Mouse (Mus musculus) stomach, embryonic 16.5 days (tissue): ENCODE results near the gene Avp. TPM values are rescaled to one million over a fixed set of nuclear protein-coding genes. Genes with fewer than 3 reads are reported as not detected.
A peak's percentile ranks its signal among the peaks of the same experiment; 100 is the strongest.
"Not testable (repeated sequence)": the region's sequence is repeated elsewhere in the genome, so short reads cannot be mapped to it uniquely, and the experiment has no call there.

Experiments used
- ATAC-seq: fragments of 200-750 bp; cut with Nextera tagmentation; 2 replicates; pipeline ENCODE4 v1.8.0; 2017; ENCODE audit warnings: moderate number of reproducible peaks, moderate TSS enrichment; ENCODE audit not compliant: insufficient read depth, low FRiP score
- H3K27ac ChIP-seq: fragments of 300-500 bp; sonication (generic); 2 replicates; pipeline ENCODE4 v1.5.1; 2014; ENCODE audit warnings: low read length
- H3K27me3 ChIP-seq: fragments of 300-500 bp; sonication (generic); 2 replicates; pipeline ENCODE4 v1.6.1; 2014; ENCODE audit warnings: low read length, control low read depth, mixed read lengths; ENCODE audit not compliant: control insufficient read depth, insufficient read depth
- H3K36me3 ChIP-seq: fragments of 300-500 bp; sonication (generic); 2 replicates; pipeline ENCODE4 v1.6.1; 2014; ENCODE audit warnings: low read length; ENCODE audit not compliant: control insufficient read depth, insufficient read depth
- H3K4me1 ChIP-seq: fragments of 300-500 bp; sonication (generic); 2 replicates; pipeline ENCODE4 v1.6.1; 2014; ENCODE audit warnings: low read length, control low read depth, mixed read lengths; ENCODE audit not compliant: control insufficient read depth, insufficient read depth
- H3K4me2 ChIP-seq: fragments of 300-500 bp; sonication (generic); 2 replicates; pipeline ENCODE4 v1.6.1; 2014; ENCODE audit warnings: low read depth, low read length, mixed read lengths
- H3K4me3 ChIP-seq: fragments of 300-500 bp; sonication (generic); replicated peaks from 2 replicates; pipeline ENCODE4 v1.5.1; 2014; ENCODE audit warnings: mild to moderate bottlenecking, low read length
- H3K9ac ChIP-seq: fragments of 300-500 bp; sonication (generic); 2 replicates; pipeline ENCODE4 v1.6.1; 2014; ENCODE audit warnings: low read length
- H3K9me3 ChIP-seq: fragments of 300-500 bp; sonication (generic); replicated peaks from 2 replicates; pipeline ENCODE4 v1.6.1; 2016; ENCODE audit warnings: low read length, control low read depth; ENCODE audit not compliant: control insufficient read depth
- WGBS: fragments of 180-500 bp; shearing (Covaris S2); extraction: QIAGEN DNeasy Blood & Tissue Kit; methylation state at CpG from one replicate; pipeline ENCODE4 v1.1.7; 2014; 5-methylcytosine and 5-hydroxymethylcytosine counted together
- polyA plus RNA-seq: library from polyadenylated mRNA; unstranded; fragments of >200 nt; fragmentation: Nextera tagmentation; extraction: Ambion mirVana; gene quantifications from 2 replicates; pipeline ENCODE4 v1.2.1, GENCODE M21; 2015

Gene Avp
- polyA plus RNA-seq, 1 experiment from 2014 or later: not detected

GRCm38 (mm10) chr2:130578148-130578547 lies 4.2 kb downstream of the Avp start:
- peaks cover 9% of the 10 kb centered on the region for H3K4me1 ChIP-seq
- peaks cover 70% of the 10 kb centered on the region for H3K27me3 ChIP-seq
- H3K4me2 ChIP-seq: no peak overlapping the region
- H3K9me3 ChIP-seq: no peaks in the 10 kb centered on the region
- ATAC-seq: no peak
- H3K36me3 ChIP-seq: no peaks in the 10 kb centered on the region
- H3K27ac ChIP-seq: no peak overlapping the region
- 12% methylated on average over 11 of the region's 11 CpGs for WGBS
- H3K4me3 ChIP-seq: no peak overlapping the region
- no peak overlapping the region for H3K9ac ChIP-seq

- WGBS: 4% methylated on average over 12 of the region's 12 CpGs
- peaks cover 70% of the 10 kb centered on the region for H3K27me3 ChIP-seq
- no peak overlapping the region for H3K4me3 ChIP-seq
- 0 out of 2 replicates have a peak overlapping the region, but pooled peaks have one; percentile 23 for H3K4me2 ChIP-seq
- H3K9me3 ChIP-seq: no peaks in the 10 kb centered on the region
- no peak overlapping the region for H3K27ac ChIP-seq
- peaks cover 9% of the 10 kb centered on the region for H3K4me1 ChIP-seq
- no peaks in the 10 kb centered on the region for H3K36me3 ChIP-seq
- no peak overlapping the region for H3K9ac ChIP-seq
- ATAC-seq: peak; percentile 26; the same call in 1 of the 2 replicates
Measured at GRCm38 (mm10) chr2:130577632-130578031, 4.7 kb downstream of the Avp start.

GRCm38 (mm10) chr2:130577021-130577420 lies 5.3 kb downstream of the Avp start:
- Histone ChIP-seq H3K4me3 (peak overlapping the region; percentile 30), H3K36me3 (no peaks in the 10 kb centered on the region), H3K27ac (no peak overlapping the region), H3K9ac (no peak overlapping the region), H3K4me1 (peaks cover 9% of the 10 kb centered on the region), H3K4me2 (peak overlapping the region; percentile 50), H3K27me3 (peaks cover 64% of the 10 kb centered on the region), H3K9me3 (no peaks in the 10 kb centered on the region)
- 7% methylated on average over 9 of the region's 9 CpGs for WGBS
- ATAC-seq: no peak

GRCm38 (mm10) chr2:130576564-130576963 lies 5.8 kb downstream of the Avp start:
- Histone ChIP-seq H3K4me3 (peak overlapping the region; percentile 30), H3K27me3 (peaks cover 59% of the 10 kb centered on the region), H3K9ac (peak overlapping the region; percentile 50; the same call in 1 of the 2 replicates), H3K4me2 (peak overlapping the region; percentile 50)
- not testable (repeated sequence) for H3K9me3 ChIP-seq, H3K36me3 ChIP-seq, H3K27ac ChIP-seq, ATAC-seq, H3K4me1 ChIP-seq
- WGBS: 2% methylated on average over 28 of the region's 32 CpGs

- H3K4me3 ChIP-seq: peak within 1 kb of the TSS; percentile 30
- peaks cover 9% of the 10 kb centered on the region for H3K4me1 ChIP-seq
- H3K9ac ChIP-seq: peak within 1 kb of the TSS; percentile 50; the same call in 1 of the 2 replicates
- no peak within 1 kb of the TSS for H3K27ac ChIP-seq
- H3K36me3 ChIP-seq: no peaks in the 10 kb centered on the region
- H3K4me2 ChIP-seq: peak within 1 kb of the TSS; percentile 50
- H3K27me3 ChIP-seq: peaks cover 53% of the 10 kb centered on the region
- H3K9me3 ChIP-seq: no peaks in the 10 kb centered on the region
- WGBS: 52% methylated on average over 9 of the region's 9 CpGs
- ATAC-seq: no peak
Measured at GRCm38 (mm10) chr2:130575873-130576272, 6.5 kb downstream of the Avp start, which contains the start of gene Oxt. TSS of gene Oxt (plus strand) at chr2:130576173.

GRCm38 (mm10) chr2:130574960-130575359 lies 7.4 kb downstream of the Avp start:
- Histone ChIP-seq H3K4me1 (peaks cover 5% of the 10 kb centered on the region; the same call in 1 of the 2 replicates), H3K4me3 (no peak overlapping the region), H3K36me3 (no peaks in the 10 kb centered on the region), H3K27ac (no peak overlapping the region), H3K4me2 (no peak overlapping the region), H3K9me3 (no peaks in the 10 kb centered on the region), H3K27me3 (peaks cover 46% of the 10 kb centered on the region), H3K9ac (no peak overlapping the region)
- 83% methylated on average over 5 of the region's 5 CpGs for WGBS
- ATAC-seq: no peak

GRCm38 (mm10) chr2:130569926-130570325 lies 12.4 kb downstream of the Avp start:
- Histone ChIP-seq H3K4me1 (peaks cover 2% of the 10 kb centered on the region; the same call in 1 of the 2 replicates), H3K9me3 (no peaks in the 10 kb centered on the region), H3K27me3 (0 out of 2 replicates have a peak, but pooled peaks cover under 1% of the 10 kb centered on the region), H3K36me3 (no peaks in the 10 kb centered on the region), H3K27ac (no peak overlapping the region), H3K4me2 (no peak overlapping the region), H3K4me3 (no peak overlapping the region), H3K9ac (no peak overlapping the region)
- no peak for ATAC-seq

- Histone ChIP-seq H3K27ac (no peak overlapping the region), H3K9me3 (no peaks in the 10 kb centered on the region), H3K4me3 (no peak overlapping the region), H3K4me2 (no peak overlapping the region), H3K4me1 (peaks cover 9% of the 10 kb centered on the region), H3K27me3 (no peaks in the 10 kb centered on the region), H3K36me3 (no peaks in the 10 kb centered on the region), H3K9ac (no peak overlapping the region)
- ATAC-seq: no peak
- WGBS: 68% methylated on average over 4 of the region's 4 CpGs
Measured at GRCm38 (mm10) chr2:130568921-130569320, 13.4 kb downstream of the Avp start.

GRCm38 (mm10) chr2:130564983-130565382 lies 17.4 kb downstream of the Avp start:
- H3K9me3 ChIP-seq: no peaks in the 10 kb centered on the region
- no peak overlapping the region for H3K27ac ChIP-seq
- no peak for ATAC-seq
- no peaks in the 10 kb centered on the region for H3K36me3 ChIP-seq
- peaks cover 14% of the 10 kb centered on the region for H3K4me1 ChIP-seq
- 81% methylated on average over 8 of the region's 8 CpGs for WGBS
- peak overlapping the region; percentile 86; the same call in 1 of the 2 replicates for H3K9ac ChIP-seq
- H3K4me3 ChIP-seq: no peak overlapping the region
- no peaks in the 10 kb centered on the region for H3K27me3 ChIP-seq
- H3K4me2 ChIP-seq: peak overlapping the region; percentile 94
